ENCODE assay signal across 11 mouse cellular contexts in genomic region chr13:81332018-81332417, GRCm38 (mm10).
DNase-seq lines count a peak whose midpoint lies in the region; ATAC-seq and TF ChIP-seq lines count a peak whose summit lies in the region.
"Had no signal": no experiment of that assay in that cellular context is flagged by ENCODE, and none has a peak within 500 bp of the region (broad histone marks: within the 10 kb centered on the region; RNA-seq: fewer than 3 reads in every experiment).

No protein-coding gene starts in this region.

- H3K9ac ChIP-seq in lung, postnatal 0 days (replicated peaks; ENCODE audit: low read depth) = no peak overlapping the region
- no peak overlapping the region for H3K9ac ChIP-seq in heart, embryonic 13.5 days
- no peak overlapping the region for H3K9ac ChIP-seq in hindbrain, embryonic 12.5 days

- no peaks in the 10 kb centered on the region for H3K9me3 ChIP-seq in lung, postnatal 0 days (ENCODE audit: low read length)
- H3K9me3 ChIP-seq in heart, embryonic 13.5 days = no peaks in the 10 kb centered on the region
- H3K9me3 ChIP-seq in hindbrain, embryonic 12.5 days (replicated peaks) = no peaks in the 10 kb centered on the region

- H3K36me3 ChIP-seq in lung, postnatal 0 days (ENCODE audit: insufficient read depth, low read length) = no peaks in the 10 kb centered on the region
- H3K36me3 ChIP-seq in heart, embryonic 13.5 days = no peaks in the 10 kb centered on the region
- H3K36me3 ChIP-seq in hindbrain, embryonic 12.5 days = no peaks in the 10 kb centered on the region

- TF ChIP-seq EP300 in lung, postnatal 0 days (IDR thresholded peaks at IDR 0.05) = no peak

- no peaks in the 10 kb centered on the region for H3K4me1 ChIP-seq in lung, postnatal 0 days (ENCODE audit: insufficient read depth, low read depth, low read length)
- peaks cover 8% of the 10 kb centered on the region; the same call in 1 of the 2 replicates for H3K4me1 ChIP-seq in heart, embryonic 13.5 days
- no peaks in the 10 kb centered on the region for H3K4me1 ChIP-seq in hindbrain, embryonic 12.5 days

- 10% methylated on average over 3 of the region's 3 CpGs for WGBS in lung, postnatal 0 days
- 27% methylated on average over 3 of the region's 3 CpGs for WGBS in heart, embryonic 13.5 days
- 45% methylated on average over 3 of the region's 3 CpGs for WGBS in hindbrain, embryonic 12.5 days

- no peak overlapping the region for H3K4me3 ChIP-seq in lung, postnatal 0 days (ENCODE audit: low read depth, low read length)
- no peak overlapping the region for H3K4me3 ChIP-seq in heart, embryonic 13.5 days
- no peak overlapping the region for H3K4me3 ChIP-seq in hindbrain, embryonic 12.5 days

- no peak for TF ChIP-seq CTCF in lung, postnatal 0 days (IDR thresholded peaks at IDR 0.05)

- H3K27ac ChIP-seq in lung, postnatal 0 days (ENCODE audit: low read length) = no peak overlapping the region
- peak overlapping the region; percentile 45 for H3K27ac ChIP-seq in heart, embryonic 13.5 days (replicated peaks)
- H3K27ac ChIP-seq in hindbrain, embryonic 12.5 days = no peak overlapping the region

- no peaks in the 10 kb centered on the region for H3K27me3 ChIP-seq in lung, postnatal 0 days (replicated peaks; ENCODE audit: insufficient read depth, low read length)
- H3K27me3 ChIP-seq in heart, embryonic 13.5 days (replicated peaks) = no peaks in the 10 kb centered on the region
- no peaks in the 10 kb centered on the region for H3K27me3 ChIP-seq in hindbrain, embryonic 12.5 days

- no peak overlapping the region for H3K4me2 ChIP-seq in lung, postnatal 0 days (replicated peaks; ENCODE audit: low read depth, low read length)
- H3K4me2 ChIP-seq in heart, embryonic 13.5 days = no peak overlapping the region
- no peak overlapping the region for H3K4me2 ChIP-seq in hindbrain, embryonic 12.5 days (replicated peaks)

- peak; percentile 16; the same call in 1 of the 2 replicates for ATAC-seq in lung, postnatal 0 days
- 0 out of 2 replicates have a peak, but pooled peaks have one; percentile 31 for ATAC-seq in heart, embryonic 13.5 days (ENCODE audit: extremely low read depth, insufficient number of reproducible peaks, low FRiP score, low TSS enrichment)
- no peak for ATAC-seq in cerebellum, adult (ENCODE audit: insufficient number of reproducible peaks, low FRiP score, low TSS enrichment)
- ATAC-seq in hindbrain, embryonic 12.5 days (ENCODE audit: low FRiP score) = no peak
- ATAC-seq: activated CD4-positive, CD25-positive, alpha-beta regulatory T cell, adult 4 months had no signal

- DNase-seq in lung, postnatal 0 days (ENCODE audit: low spot score) = no peak
- DNase-seq in lung, adult 18-20 months = no peak
- DNase-seq in kidney, adult 8-10 months = peak; percentile 80 to 82
- DNase-seq in mesoderm, embryonic 11.5 days (ENCODE audit: low read depth, low spot score) = peak; percentile 65
- no peak for DNase-seq in cerebellum, adult 18-20 months
- DNase-seq: cerebellum, adult 9-10 months; spleen, adult 18-20 months had no signal

Comparison
In these comparisons a context has a peak if more than half of its experiments do, and no peak if none do; other contexts are left out.
1. ATAC-seq: peak in lung, postnatal 0 days (single experiment) and heart, embryonic 13.5 days (single experiment); none in cerebellum, adult (single experiment) and hindbrain, embryonic 12.5 days (single experiment).
2. DNase-seq: peak in kidney, adult 8-10 months (2 of 2) and mesoderm, embryonic 11.5 days (single experiment); none in lung, postnatal 0 days (single experiment), lung, adult 18-20 months (0 of 2) and cerebellum, adult 18-20 months (0 of 2).